Mouse (Mus musculus) bone marrow, adult 2 months (tissue): ENCODE measurements around the gene Olah.

Experiments
- CTCF ChIP-seq: fragments of 200-500 bp; IDR thresholded peaks from 2 replicates; pipeline ENCODE4 v1.5.1; 2011; ENCODE audit warnings: low read length, control low read depth; ENCODE audit not compliant: control insufficient read depth, insufficient read depth
- POLR2A ChIP-seq: fragments of 200-500 bp; IDR thresholded peaks from 2 replicates; pipeline ENCODE4 v1.6.1; 2011; ENCODE audit warnings: low read depth, mild to moderate bottlenecking, control low read depth, low read length, borderline replicate concordance; ENCODE audit not compliant: control insufficient read depth

GRCm38 (mm10) chr2:3387105-3387860 lies 9.7 kb downstream of the Olah start:
- TF ChIP-seq CTCF, result no peak
- TF ChIP-seq POLR2A, result no peak
